Mouse (Mus musculus): Measurements from ENCODE around the gene Asxl2.
A peak's percentile ranks its signal among the peaks of the same experiment; 100 is the strongest.
"Not testable (repeated sequence)": the region's sequence is repeated elsewhere in the genome, so short reads cannot be mapped to it uniquely, and the experiment has no call there.

Gene Asxl2

DNA sequence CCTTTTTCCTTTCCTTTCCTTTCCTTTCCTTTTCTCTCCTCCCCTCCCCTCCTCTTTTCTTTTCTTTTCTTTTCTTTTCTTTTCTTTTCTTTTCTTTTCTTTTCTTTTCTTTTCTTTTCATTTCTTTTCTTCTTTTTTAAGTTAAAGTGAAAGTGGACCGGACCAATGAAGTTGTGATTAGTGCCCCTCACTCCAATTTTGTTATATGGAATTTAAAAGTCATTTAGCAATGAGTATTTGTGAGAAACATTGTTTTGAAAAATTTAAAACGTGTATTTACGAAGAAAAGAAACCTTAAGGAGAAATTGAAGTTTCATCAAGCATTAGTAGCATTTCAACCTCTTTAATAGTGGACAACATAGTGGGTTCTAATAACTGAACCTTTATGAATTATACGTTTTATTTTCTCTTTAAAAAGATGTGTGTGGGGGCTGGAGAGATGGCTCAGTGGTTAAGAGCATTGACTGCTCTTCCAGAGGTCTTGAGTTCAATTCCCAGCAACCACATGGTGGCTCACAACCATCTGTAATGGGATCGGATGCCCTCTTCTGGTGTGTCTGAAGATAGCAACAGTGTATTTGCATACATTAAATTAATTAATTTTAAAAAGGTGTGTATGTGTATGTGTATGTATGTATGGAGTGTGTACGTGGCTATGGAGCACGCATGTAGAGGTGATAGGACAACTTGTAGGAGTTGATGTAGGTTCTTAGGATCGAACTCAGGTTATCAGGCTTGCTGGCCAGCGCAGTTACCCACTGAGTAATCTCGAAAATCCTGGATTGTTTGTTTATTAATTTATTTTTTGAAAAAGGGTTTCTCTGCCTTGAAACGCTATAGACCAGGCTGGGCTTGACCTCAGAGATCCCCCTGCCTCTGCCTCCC, 1.5 kb downstream of the Asxl2 start:
- no peak for DNase-seq (ENCODE audit: low spot score)

DNA sequence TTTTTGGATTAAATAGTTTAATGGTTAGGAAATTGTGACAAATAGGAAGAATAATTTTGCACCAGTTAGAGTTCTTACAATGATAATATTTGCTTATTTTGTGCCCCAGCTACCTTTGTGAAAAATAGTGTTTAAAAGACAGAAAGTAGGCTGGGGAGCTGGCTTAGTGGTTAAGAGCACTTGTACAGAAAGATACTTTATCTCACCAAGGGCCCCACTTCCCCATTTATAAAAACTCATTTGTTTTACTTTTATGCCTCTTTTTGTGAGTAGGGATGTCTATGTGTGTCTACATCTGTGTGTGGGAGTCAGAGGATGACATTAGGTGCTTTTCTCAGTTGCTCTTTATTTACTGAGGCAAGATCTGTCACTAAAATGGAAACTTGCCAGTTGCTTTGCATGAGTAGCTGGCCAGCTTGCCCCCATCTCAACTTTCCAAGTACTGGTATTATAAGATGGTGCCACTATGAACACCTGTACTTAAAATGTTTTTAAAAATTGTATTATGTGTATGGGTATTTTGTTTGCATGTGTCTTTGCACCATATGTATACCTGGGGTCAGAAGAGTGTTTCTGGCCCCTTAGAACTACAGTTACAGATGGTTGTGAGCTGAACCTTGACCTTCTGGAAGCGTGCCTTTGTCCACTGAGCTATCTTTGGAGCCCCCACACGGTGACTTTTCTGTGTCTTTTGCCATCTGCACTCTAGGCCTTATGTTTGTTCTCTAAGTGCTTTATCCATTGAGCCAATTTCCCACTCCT, 3.2 kb downstream of the Asxl2 start:
- no peak for DNase-seq (ENCODE audit: low spot score)

DNA sequence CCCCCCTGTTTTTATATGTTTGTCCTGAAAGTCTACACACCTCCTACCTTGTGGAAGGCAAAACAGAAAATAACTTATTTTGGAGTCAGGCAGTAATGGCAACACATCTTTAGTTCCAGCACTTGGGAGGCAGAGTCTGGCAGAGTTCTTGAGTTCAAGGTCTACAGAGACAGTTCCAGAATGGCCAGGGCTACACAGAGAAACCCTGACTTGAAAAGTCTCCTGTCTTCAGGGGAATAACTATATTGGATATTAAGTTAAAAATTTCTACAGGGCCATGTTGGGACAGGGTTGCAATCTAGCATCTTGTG, 3.7 kb downstream of the Asxl2 start:
- no peak for DNase-seq (ENCODE audit: low spot score)

DNA sequence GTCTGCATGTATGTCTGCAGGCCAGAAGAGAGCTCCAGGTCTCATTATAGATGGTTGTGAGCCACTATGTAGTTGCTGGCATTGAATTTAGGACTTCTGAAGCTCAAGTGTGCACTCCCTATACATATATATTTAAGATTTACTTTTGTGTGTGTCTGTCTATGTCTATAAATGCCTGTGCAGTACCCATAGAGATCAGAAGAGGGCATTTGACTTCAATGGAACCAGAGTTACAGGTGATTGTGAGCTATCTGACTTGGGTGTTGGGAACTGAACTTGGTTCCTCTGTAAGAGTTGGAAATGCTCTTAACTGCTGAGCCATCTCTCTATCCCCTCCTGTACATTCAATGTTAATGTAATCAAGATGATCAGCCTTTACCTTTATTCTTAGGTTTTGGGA, 4.3 kb downstream of the Asxl2 start:
- no peak for DNase-seq (ENCODE audit: low spot score)

DNA sequence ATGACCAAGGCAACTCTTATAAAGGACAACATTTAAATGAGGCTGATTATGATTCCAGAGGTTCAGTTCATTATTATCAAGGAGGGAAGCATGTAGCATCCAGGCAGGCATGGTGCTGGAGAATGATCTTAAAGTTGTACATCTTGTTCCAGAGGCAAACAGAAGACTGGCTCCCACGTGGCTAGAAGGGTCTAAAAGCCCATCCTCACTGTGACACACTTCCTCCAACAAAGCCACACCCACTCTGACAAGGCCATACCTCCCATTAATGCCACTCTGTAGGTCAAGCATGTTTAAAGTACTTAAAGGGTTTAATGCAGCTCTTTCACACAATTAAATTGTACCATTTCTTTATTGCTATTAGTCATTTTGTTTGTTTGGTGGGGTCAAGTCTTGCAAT, 7.1 kb downstream of the Asxl2 start:
- no peak for DNase-seq (ENCODE audit: low spot score)

DNA sequence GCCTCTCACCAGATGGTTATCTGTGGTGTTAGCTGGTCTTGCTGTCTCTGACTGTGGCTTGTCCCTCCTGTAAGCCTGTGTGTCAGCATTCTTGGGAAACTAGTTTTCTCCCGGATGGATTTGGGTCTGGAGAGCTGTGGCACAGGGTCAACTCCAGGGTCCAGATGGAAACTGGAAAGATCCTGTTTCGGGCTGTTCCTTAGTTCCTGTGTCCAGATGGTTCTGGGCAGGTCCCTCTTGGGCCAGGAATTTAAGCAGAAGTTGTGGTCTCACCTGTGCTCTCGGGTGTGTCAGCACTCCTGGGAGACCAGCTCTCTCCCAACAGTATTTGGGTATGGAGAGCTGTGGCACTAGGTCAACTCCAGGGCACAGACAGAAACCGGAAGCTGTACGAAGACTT, 9.8 kb downstream of the Asxl2 start:
- DNase-seq (ENCODE audit: low spot score) = no peak

DNA sequence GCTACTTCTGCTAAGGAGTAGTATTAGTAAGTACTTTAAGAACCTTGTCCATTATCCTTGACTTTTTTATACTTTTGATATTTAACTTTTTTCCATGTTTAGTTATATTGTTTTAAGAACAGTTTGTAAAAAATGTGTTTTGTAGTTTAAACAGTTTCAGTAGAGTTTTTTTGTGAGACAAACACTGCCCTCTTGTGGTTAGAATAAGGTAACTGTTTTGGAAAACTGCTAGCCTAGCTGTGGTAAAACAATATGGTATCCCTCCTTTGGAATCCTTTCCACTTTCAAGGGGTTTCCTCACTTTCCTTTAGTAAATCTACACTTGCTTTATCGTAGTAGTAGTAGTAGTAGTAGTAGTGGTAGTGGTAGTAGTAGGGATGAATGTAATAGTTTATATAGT, 11.2 kb downstream of the Asxl2 start:
- DNase-seq (ENCODE audit: low spot score) = no peak

DNA sequence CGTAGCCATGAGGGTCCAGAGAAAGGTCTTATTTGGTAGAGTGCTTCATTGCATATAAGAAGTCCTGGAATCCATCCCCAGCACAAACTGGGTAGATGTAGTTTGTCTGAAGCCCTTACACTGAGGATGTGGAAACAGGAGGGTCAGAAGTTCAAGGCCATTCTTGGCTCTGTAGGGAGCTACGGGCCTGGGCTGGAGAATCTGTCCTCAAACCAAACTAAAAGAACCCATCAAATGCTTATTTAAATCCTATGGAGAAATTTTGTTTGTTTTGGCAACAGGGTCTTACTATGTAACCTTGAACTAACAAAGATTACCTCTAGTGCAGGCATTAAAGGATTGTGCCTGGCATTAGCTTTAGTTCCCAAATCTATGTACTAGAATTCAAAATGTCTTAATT, 14.3 kb downstream of the Asxl2 start:
- no peak for DNase-seq (ENCODE audit: low spot score)

DNA sequence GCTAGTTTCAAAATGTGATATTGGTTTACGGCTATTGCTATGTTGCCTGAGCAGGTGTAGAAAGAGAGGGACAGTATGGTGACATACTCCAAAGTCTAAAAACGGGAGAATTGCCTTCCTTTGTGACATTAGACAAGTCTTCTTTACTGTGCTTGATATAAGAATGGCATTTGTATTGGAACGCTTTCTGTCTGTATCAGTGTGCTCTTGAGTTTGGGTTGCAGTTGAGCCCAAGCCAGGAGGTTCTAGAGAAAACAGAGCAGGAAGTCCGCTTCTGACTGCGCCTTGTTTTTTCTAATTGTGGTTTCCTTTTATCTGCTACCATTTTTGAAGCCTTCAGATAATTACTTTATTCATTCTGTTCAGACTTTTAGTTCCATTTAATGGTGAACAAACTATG, 14.7 kb downstream of the Asxl2 start:
- no peak for DNase-seq (ENCODE audit: low spot score)

DNA sequence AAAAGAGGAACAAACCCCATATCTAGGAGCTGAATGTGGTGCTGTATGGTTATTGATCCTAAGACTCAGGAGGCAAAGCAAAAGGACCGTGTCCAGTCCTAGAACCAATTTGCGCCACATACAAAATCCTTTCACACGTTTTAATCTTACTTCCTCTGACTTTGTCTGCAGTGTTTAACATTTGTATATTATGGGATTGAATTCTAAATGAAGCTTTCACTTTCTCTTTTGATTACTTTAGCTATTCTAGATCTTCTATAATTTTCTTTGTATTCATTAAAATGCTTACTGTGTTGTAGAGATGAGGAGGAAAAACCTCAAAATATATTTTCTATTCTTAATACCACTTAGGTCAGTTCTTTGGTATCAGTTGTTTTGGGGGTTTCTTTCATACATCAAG, 26.9 kb downstream of the Asxl2 start:
- DNase-seq (ENCODE audit: low spot score) = no peak

DNA sequence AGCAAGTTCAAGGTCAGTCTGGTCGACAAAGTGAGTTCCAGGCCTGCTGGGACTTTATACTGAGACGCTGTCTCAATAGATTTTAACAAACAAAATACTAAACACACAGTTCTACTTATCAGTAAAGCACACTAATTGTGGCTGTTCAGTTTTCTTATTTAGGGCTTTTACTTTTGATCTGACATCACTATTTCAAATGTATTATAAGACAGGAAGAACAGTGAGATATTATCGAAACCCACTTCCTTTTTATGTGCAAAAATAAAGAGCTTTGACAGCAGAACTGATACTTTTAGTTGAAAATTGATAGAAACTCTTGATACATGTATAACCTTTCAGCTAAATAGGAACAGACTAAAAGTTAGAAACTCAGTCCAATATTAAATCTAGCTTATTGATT, 36.4 kb downstream of the Asxl2 start:
- DNase-seq (ENCODE audit: low spot score) = no peak

DNA sequence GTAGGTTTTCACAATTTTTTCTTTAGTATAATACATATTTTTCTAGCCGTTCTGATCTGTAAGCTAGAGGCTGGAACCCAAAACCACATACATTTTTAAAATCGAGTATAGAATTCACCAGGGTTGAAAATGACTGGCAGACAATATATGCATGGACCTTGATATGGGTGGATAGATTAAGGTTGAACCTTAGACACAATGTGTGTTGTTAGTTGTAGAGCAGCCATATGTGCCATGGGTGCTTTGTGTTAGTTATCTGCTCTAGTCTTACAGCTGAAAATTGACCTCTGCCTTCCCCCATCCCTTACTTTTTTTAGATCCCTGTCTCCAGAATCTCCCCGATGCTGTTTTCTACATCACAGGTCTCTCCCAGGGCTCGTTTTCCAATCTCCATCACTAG, 73.0 kb downstream of the Asxl2 start:
- DNase-seq (ENCODE audit: low spot score) = no peak

DNA sequence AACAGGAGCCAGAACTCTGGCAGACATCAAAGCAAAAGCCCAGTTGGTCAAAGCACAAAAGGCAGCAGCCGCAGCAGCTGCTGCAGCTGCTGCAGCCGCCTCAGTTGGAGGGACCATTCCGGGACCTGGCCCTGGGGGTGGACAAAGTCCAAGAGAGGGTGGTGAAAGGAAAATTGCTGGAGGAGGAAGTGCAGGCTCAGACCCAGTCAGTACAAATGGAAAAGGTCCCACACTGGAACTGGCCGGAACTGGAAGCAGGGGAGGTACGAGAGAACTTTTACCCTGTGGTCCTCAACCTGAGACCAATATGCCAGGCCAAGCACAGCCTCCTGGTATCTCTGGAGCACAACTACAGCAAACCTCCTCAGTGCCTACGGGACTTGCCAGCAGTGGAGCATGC, 73.4 kb downstream of the Asxl2 start:
- DNase-seq (ENCODE audit: low spot score) = no peak

DNA sequence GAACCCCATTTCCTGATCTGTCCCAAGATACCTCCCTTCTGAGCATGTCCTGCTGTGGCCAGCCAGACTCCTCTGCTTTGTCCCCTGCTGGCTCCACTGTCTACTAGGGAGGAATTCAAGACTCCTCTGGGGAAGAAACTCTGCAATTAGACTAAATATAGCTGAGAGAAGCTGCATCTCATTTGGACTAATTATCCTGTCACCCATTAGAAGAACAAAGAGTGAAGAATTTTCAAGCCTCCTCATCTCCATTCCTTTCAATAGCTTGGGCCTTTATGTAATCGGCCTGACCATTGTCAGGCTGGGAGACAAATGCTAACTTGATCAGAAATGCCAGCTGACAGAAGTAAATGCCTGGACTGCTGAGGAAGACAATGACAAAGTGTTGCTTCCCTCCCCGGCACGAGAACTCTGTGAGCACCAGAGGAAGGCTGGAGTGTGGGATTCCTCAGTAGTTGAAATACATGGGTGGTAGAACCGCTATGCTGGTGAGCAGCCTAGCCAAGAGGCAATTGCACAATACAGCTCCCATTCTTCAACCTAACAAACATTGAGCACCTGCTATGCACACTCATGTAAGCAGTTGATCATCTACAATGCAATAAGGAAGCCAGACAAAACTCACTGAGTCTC, 92.1 kb downstream of the Asxl2 start:
- DNase-seq (ENCODE audit: low spot score) = no peak

DNA sequence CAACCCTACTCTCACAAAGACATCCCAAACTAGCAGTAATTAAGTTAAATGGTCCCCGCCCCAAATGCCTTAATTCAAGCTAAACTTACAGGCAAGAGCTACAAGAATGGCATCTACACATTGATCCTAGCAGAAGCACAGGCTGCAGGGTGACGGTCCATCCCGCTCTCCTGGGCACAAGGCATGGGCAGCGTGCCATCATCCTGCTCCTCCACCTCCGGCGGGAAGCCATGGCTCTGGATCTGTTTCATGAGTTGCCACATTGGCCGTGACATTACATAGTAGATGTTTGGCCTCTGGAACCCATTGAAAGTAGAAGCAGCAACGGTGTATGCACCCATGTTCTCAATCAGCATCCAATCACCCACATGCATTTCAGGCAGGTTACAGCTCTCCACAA, 95.1 kb downstream of the Asxl2 start:
- DNase-seq (ENCODE audit: low spot score) = not testable (repeated sequence)

DNA sequence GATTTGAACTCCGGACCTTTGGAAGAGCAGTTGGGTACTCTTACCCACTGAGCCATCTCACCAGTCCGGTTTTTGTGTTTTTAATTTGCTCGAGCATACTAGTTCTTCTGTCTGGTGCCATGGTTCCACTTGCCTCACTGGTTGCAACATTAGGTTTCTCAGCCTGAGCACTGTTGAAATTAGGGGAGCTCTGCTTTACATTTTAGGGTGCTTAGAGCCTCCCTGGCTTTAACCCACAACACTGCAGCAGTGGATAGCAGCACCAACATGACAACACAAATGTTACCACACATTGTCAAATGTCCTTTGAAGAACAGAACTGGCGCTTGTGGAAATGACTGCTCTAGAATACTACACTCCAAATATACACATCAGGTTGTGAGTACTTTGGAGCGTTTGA, 98.9 kb downstream of the Asxl2 start:
- no peak for DNase-seq (ENCODE audit: low spot score)

DNA sequence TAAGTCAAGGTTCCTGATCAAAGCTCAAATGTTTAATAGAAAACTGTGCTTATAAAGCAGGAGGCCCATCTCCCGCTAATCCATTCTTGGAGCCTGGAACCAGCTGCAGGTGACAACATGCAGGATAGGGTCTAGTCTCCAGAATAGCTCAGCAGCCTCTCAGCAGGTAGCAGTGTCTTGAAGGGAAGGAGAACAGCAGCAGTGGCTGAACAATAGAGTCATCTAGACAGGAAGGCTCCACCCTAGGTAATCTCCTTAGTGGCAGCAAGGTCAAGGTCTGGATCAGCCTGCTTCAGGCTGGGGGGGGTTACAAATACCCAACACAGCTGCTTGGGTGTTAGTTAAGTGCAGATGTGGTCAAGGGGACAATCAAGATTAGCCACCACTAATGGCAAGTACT, 108.8 kb downstream of the Asxl2 start:
- not testable (repeated sequence) for DNase-seq (ENCODE audit: low spot score)

DNA sequence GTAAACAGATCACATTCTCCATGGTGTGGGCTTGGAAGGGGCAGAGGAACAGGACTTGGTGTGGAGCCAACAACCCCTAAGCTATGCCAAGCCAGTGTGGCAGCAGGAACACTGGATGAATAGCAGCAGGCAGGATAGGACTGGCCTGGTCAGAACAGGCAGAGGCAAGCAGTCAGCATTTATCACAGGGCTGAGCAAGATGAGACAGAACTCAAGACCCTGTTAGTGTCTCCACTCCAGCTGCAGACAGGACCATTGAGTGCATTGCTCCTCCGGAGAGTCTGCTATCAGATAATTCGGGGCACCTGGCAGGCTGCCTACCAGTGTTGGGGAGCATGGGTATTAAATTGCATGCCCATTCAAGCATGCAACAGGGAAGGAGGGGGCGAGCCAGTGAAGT, 111.0 kb downstream of the Asxl2 start:
- peak; percentile 12 for DNase-seq (ENCODE audit: low spot score)

DNA sequence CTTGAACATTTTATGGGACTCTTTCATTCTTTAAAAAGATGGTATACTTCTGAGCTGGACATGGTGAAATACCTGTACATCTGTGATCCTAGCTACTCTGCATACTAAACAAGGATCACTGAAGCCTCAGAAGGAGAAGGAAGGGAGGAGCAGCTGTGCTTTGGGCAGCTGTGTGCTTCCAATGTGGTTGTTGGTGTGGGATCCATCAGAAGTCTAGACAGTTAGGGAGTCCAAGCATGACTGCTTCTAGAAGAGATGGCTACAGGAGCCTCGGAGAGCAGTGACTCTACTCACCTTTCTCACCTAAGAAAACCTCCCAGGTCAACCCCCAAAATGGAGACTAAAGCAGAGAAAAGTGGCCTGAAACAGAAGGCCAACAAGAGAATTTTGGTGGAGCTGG, 111.4 kb downstream of the Asxl2 start:
- DNase-seq (ENCODE audit: low spot score) = no peak

DNA sequence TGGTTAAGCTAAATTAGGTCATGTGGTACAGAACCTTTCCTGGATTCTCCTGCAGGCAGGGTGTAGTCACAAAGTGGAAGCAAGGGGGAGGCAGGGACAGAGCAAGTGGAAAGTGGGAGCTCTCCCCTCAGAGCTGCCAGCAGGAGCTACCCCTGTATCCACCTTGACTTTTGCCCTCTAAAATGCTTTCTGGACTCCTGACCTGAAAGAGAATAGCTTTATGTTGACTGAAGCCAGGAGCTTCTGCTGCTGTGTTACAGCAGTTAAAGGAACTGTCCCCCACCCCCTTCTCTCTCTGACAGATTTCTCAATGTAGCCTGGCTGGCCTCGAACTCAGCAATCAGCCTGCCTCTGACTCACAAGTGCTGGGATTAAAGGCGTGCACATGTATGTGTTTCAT, 112.9 kb downstream of the Asxl2 start:
- DNase-seq (ENCODE audit: low spot score) = no peak

DNA sequence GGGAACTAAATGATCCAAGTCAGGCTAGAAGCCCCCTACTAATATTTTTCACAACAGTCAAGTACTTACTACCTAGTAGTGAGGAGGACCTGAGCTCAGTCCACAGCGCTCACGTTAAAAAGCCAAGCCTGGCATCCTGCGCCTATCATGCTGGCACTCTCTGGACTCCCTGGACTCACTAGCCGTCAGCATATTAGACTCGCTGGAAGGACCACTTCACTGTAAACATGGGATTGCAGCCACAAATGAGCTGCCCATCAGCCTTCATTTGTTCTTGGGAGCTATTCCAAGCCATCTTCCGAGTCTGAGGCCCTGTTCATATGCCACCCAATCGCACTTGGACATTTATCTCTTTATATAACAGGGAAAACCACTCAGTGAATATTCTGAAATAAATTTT, 114.2 kb downstream of the Asxl2 start:
- no peak for DNase-seq (ENCODE audit: low spot score)

DNA sequence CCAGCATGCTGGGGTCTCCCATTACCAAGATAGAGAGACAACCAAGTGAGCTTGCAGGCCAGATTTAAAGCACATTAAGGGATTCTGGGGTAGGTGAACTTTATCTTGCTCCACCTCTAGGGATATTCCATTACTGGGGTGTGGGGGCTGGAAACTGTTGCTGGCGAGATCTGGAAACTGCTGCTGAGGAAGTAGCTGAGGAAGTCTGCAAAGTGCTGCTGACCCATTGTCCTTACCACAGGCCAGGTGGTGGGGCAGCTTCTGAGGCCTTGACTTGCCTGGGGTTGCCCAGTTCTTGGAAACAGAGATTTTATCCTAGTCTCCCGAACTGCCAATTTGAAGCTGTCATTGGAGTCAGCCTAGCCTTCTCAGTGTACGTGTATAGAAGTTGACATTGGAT, 118.8 kb downstream of the Asxl2 start:
- DNase-seq (ENCODE audit: low spot score) = no peak

DNA sequence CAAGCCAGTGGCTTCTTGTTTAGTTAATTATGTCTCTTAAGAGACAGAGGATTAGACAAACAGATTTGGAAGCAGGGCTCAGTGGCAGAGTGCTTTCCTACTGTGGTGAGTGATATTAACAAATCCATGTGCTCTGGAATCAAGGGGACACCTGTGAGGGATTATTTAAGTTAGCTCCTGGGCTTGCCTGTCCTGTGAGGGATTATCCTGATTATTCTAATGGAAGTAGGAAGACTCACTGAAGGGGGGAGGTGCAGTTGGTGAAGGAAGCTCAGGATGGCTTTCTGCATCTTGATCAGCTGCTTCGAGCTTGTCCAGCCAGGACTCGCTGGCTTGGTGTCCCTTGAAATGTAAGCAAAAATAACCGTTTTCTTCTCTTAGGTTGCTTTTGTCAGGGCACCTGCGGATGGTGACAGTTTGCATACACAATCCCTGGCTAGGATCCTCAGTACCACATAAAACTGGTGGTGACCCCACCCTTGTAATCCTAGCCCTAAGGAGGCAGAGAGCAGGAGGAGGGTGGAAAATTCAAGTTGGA, 119.5 kb downstream of the Asxl2 start:
- no peak for DNase-seq (ENCODE audit: low spot score)
